Mouse (Mus musculus) hindbrain, postnatal 0 days (tissue): ENCODE measurements around the gene Cyp2c70. TPM values are rescaled to one million over a fixed set of nuclear protein-coding genes. Genes with fewer than 3 reads are reported as not detected.
A peak's percentile ranks its signal among the peaks of the same experiment; 100 is the strongest.
"Not testable (repeated sequence)": the region's sequence is repeated elsewhere in the genome, so short reads cannot be mapped to it uniquely, and the experiment has no call there.

Experiments
- ATAC-seq: fragments of 200-750 bp; cut with Nextera tagmentation; 2 replicates; pipeline ENCODE4 v1.8.0; 2017; ENCODE audit warnings: mild to moderate bottlenecking, moderate TSS enrichment, moderate library complexity
- DNase-seq: peaks from one replicate; pipeline ENCODE4 v3.0.0-alpha.2; 2015; ENCODE audit warnings: low spot score
- H3K27ac ChIP-seq: fragments of 300-500 bp; sonication (generic); 2 replicates; pipeline ENCODE4 v1.5.1; 2014; ENCODE audit warnings: mild to moderate bottlenecking
- H3K27me3 ChIP-seq: fragments of 300-500 bp; sonication (generic); 2 replicates; pipeline ENCODE4 v1.6.1; 2014; ENCODE audit warnings: low read length, mixed read lengths; ENCODE audit not compliant: insufficient read depth
- H3K36me3 ChIP-seq: fragments of 300-500 bp; sonication (generic); 2 replicates; pipeline ENCODE4 v1.6.1; 2014; ENCODE audit warnings: low read length, mixed read lengths; ENCODE audit not compliant: insufficient read depth
- H3K4me1 ChIP-seq: fragments of 300-500 bp; sonication (generic); 2 replicates; pipeline ENCODE4 v1.6.1; 2014; ENCODE audit warnings: antibody characterized with exemption, low read length, mixed read lengths; ENCODE audit not compliant: insufficient read depth
- H3K4me2 ChIP-seq: fragments of 300-500 bp; sonication (generic); 2 replicates; pipeline ENCODE4 v1.6.1; 2014; ENCODE audit warnings: low read depth, mild to moderate bottlenecking, low read length, moderate library complexity, mixed read lengths
- H3K4me3 ChIP-seq: fragments of 300-500 bp; sonication (generic); 2 replicates; pipeline ENCODE4 v1.5.1; 2014; ENCODE audit warnings: low read length
- H3K9ac ChIP-seq: fragments of 300-500 bp; sonication (generic); replicated peaks from 2 replicates; pipeline ENCODE4 v1.6.1; 2014; ENCODE audit warnings: mild to moderate bottlenecking, low read length, moderate library complexity, mixed read lengths
- H3K9me3 ChIP-seq: fragments of 300-500 bp; sonication (generic); 2 replicates; pipeline ENCODE4 v1.6.1; 2016; ENCODE audit warnings: low read length, mixed read lengths
- CTCF ChIP-seq: IDR thresholded peaks from 2 replicates; pipeline ENCODE4 v1.5.1; 2016; ENCODE audit warnings: antibody characterized with exemption, control low read depth, low read depth
- WGBS: fragments of 180-500 bp; shearing (Covaris S2); extraction: QIAGEN DNeasy Blood & Tissue Kit; methylation state at CpG from one replicate; pipeline ENCODE4 v1.1.7; 2014; 5-methylcytosine and 5-hydroxymethylcytosine counted together
- polyA plus RNA-seq: library from polyadenylated mRNA; unstranded; fragments of >200 nt; fragmentation: Nextera tagmentation; extraction: Ambion mirVana; gene quantifications from 2 replicates; pipeline ENCODE4 v1.2.1, GENCODE M21; 2015
- total RNA-seq: library from RNA; depleted of rRNA; stranded (reverse); fragments of >200 nt; gene quantifications from 2 replicates; pipeline ENCODE4 v1.2.3, GENCODE M21; 2014

Cyp2c70 gene
- total and polyA plus RNA-seq, 2 experiments from 2014 or later = not detected

GRCm38 (mm10) chr19:40225102-40225760, 38.1 kb upstream of the Cyp2c70 start:
- DNase-seq (peak; percentile 88), ATAC-seq (peak; percentile 79)
- Histone ChIP-seq H3K27me3 (no peaks in the 10 kb centered on the region), H3K4me2 (no peak overlapping the region), H3K27ac (no peak overlapping the region), H3K36me3 (no peaks in the 10 kb centered on the region), H3K9ac (no peak overlapping the region), H3K9me3 (no peaks in the 10 kb centered on the region), H3K4me1 (no peaks in the 10 kb centered on the region), H3K4me3 (no peak overlapping the region)
- WGBS = 68% methylated on average over 5 of the region's 5 CpGs
- peak; percentile 89 for TF ChIP-seq CTCF

- H3K4me3 ChIP-seq, H3K27me3 ChIP-seq, H3K4me1 ChIP-seq, H3K36me3 ChIP-seq, H3K9ac ChIP-seq, H3K27ac ChIP-seq, H3K4me2 ChIP-seq, ATAC-seq, DNase-seq, H3K9me3 ChIP-seq: not testable (repeated sequence)
- WGBS = 91% methylated on average over 9 of the region's 9 CpGs
Observed at GRCm38 (mm10) chr19:40222307-40222706, 35.2 kb upstream of the Cyp2c70 start.

- no peak for TF ChIP-seq CTCF
- Histone ChIP-seq H3K27ac (no peak overlapping the region), H3K9me3 (no peaks in the 10 kb centered on the region), H3K27me3 (no peaks in the 10 kb centered on the region), H3K4me3 (no peak overlapping the region), H3K9ac (no peak overlapping the region), H3K4me1 (no peaks in the 10 kb centered on the region), H3K4me2 (no peak overlapping the region), H3K36me3 (no peaks in the 10 kb centered on the region)
- WGBS = 75% methylated on average over 5 of the region's 5 CpGs
- ATAC-seq (no peak), DNase-seq (no peak)
Observed at GRCm38 (mm10) chr19:40220878-40221277, 33.7 kb upstream of the Cyp2c70 start.

- not testable (repeated sequence) for H3K36me3 ChIP-seq, H3K4me3 ChIP-seq, H3K9me3 ChIP-seq, H3K9ac ChIP-seq, H3K4me2 ChIP-seq, H3K4me1 ChIP-seq, DNase-seq, ATAC-seq, H3K27ac ChIP-seq, H3K27me3 ChIP-seq
- 21% methylated on average over 4 of the region's 4 CpGs for WGBS
Observed at GRCm38 (mm10) chr19:40202947-40203346, 15.8 kb upstream of the Cyp2c70 start.

- TF ChIP-seq CTCF = no peak
- Histone ChIP-seq H3K4me3 (no peak overlapping the region), H3K4me2 (no peak overlapping the region), H3K36me3 (no peaks in the 10 kb centered on the region), H3K27me3 (no peaks in the 10 kb centered on the region), H3K4me1 (no peaks in the 10 kb centered on the region), H3K27ac (no peak overlapping the region), H3K9ac (no peak overlapping the region), H3K9me3 (no peaks in the 10 kb centered on the region)
- 98% methylated on average over 10 of the region's 10 CpGs for WGBS
- DNase-seq (no peak), ATAC-seq (no peak)
Observed at GRCm38 (mm10) chr19:40190596-40190995, 3.5 kb upstream of the Cyp2c70 start.

- no peaks in the 10 kb centered on the region for H3K27me3 ChIP-seq
- no peaks in the 10 kb centered on the region for H3K4me1 ChIP-seq
- DNase-seq (no peak), ATAC-seq (no peak)
- no peak overlapping the region for H3K9ac ChIP-seq
- WGBS = 96% methylated on average over 5 of the region's 5 CpGs
- no peaks in the 10 kb centered on the region for H3K36me3 ChIP-seq
- no peak overlapping the region for H3K27ac ChIP-seq
- no peak overlapping the region for H3K4me3 ChIP-seq
- no peaks in the 10 kb centered on the region for H3K9me3 ChIP-seq
- no peak for TF ChIP-seq CTCF
- no peak overlapping the region for H3K4me2 ChIP-seq
Observed at GRCm38 (mm10) chr19:40183600-40183999, 3.5 kb downstream of the Cyp2c70 start.

GRCm38 (mm10) chr19:40178311-40178710, 8.8 kb downstream of the Cyp2c70 start:
- H3K27ac ChIP-seq = no peak overlapping the region
- H3K9ac ChIP-seq = no peak overlapping the region
- H3K4me1 ChIP-seq = no peaks in the 10 kb centered on the region
- H3K27me3 ChIP-seq = no peaks in the 10 kb centered on the region
- 81% methylated on average over 4 of the region's 4 CpGs for WGBS
- no peaks in the 10 kb centered on the region for H3K36me3 ChIP-seq
- no peak overlapping the region for H3K4me3 ChIP-seq
- DNase-seq (no peak), ATAC-seq (no peak)
- no peak for TF ChIP-seq CTCF
- no peak overlapping the region for H3K4me2 ChIP-seq
- no peaks in the 10 kb centered on the region for H3K9me3 ChIP-seq

- not testable (repeated sequence) for H3K36me3 ChIP-seq, H3K27ac ChIP-seq, DNase-seq, H3K4me2 ChIP-seq, H3K27me3 ChIP-seq, H3K9me3 ChIP-seq, H3K4me3 ChIP-seq, H3K9ac ChIP-seq, H3K4me1 ChIP-seq, ATAC-seq
- 88% methylated on average over 4 of the region's 4 CpGs for WGBS
Observed at GRCm38 (mm10) chr19:40168391-40168790, 18.7 kb downstream of the Cyp2c70 start.

- not testable (repeated sequence) for H3K27ac ChIP-seq, ATAC-seq, H3K36me3 ChIP-seq, H3K27me3 ChIP-seq, H3K9ac ChIP-seq, H3K4me2 ChIP-seq, H3K9me3 ChIP-seq, H3K4me3 ChIP-seq, DNase-seq, H3K4me1 ChIP-seq
- 28% methylated on average over 2 of the region's 2 CpGs for WGBS
Observed at GRCm38 (mm10) chr19:40126996-40127395, 60.1 kb downstream of the Cyp2c70 start.

GRCm38 (mm10) chr19:40125165-40125564, 62.0 kb downstream of the Cyp2c70 start:
- ATAC-seq, H3K4me2 ChIP-seq, DNase-seq, H3K9me3 ChIP-seq, H3K27me3 ChIP-seq, H3K4me3 ChIP-seq, H3K4me1 ChIP-seq, H3K9ac ChIP-seq, H3K36me3 ChIP-seq, H3K27ac ChIP-seq: not testable (repeated sequence)
- 82% methylated on average over 3 of the region's 3 CpGs for WGBS
